Mouse (Mus musculus): ENCODE measurements at regions not wholly inside any gene's neighbourhood (a gene's known extent, or its start where the extent isn't known, plus 50 kb on each side); places are given as distances from the start of the nearest gene placed in this dataset.

GRCm38 (mm10) chr4:131590136-131590535, 248.0 kb downstream of the Ptpru start:
- no peak for TF ChIP-seq CTCF (IDR thresholded peaks at IDR 0.05; ENCODE audit: low read depth)
- H3K9ac ChIP-seq = no peak overlapping the region
- H3K36me3 ChIP-seq (ENCODE audit: insufficient read depth) = no peaks in the 10 kb centered on the region
- H3K27me3 ChIP-seq (ENCODE audit: insufficient read depth, low read length) = no peaks in the 10 kb centered on the region
- no peak overlapping the region for H3K27ac ChIP-seq (ENCODE audit: low read depth, low read length)
- no peak overlapping the region for H3K4me3 ChIP-seq (ENCODE audit: low read depth, low read length)
- H3K4me1 ChIP-seq (ENCODE audit: insufficient read depth) = no peaks in the 10 kb centered on the region
- no peak overlapping the region for H3K4me2 ChIP-seq (ENCODE audit: low read depth)
- no peaks in the 10 kb centered on the region for H3K9me3 ChIP-seq (ENCODE audit: low read length)
- DNase-seq (no peak), ATAC-seq (no peak)
- 49% methylated on average over 4 of the region's 4 CpGs for WGBS

- TF ChIP-seq CTCF (IDR thresholded peaks at IDR 0.05; ENCODE audit: low read depth) = no peak
- H3K4me3 ChIP-seq (ENCODE audit: low read depth, low read length) = no peak overlapping the region
- H3K9ac ChIP-seq = no peak overlapping the region
- H3K4me2 ChIP-seq (ENCODE audit: low read depth) = no peak overlapping the region
- no peaks in the 10 kb centered on the region for H3K4me1 ChIP-seq (ENCODE audit: insufficient read depth)
- DNase-seq (no peak), ATAC-seq (no peak)
- no peaks in the 10 kb centered on the region for H3K9me3 ChIP-seq (ENCODE audit: low read length)
- no peak overlapping the region for H3K27ac ChIP-seq (ENCODE audit: low read depth, low read length)
- H3K27me3 ChIP-seq (ENCODE audit: insufficient read depth, low read length) = no peaks in the 10 kb centered on the region
- 88% methylated on average over 5 of the region's 5 CpGs for WGBS
- no peaks in the 10 kb centered on the region for H3K36me3 ChIP-seq (ENCODE audit: insufficient read depth)
Measured at GRCm38 (mm10) chr4:131591456-131591855, 246.6 kb downstream of the Ptpru start.

- ATAC-seq (no peak), DNase-seq (peak; percentile 37)
- Histone ChIP-seq H3K27me3 (ENCODE audit: insufficient read depth, low read length) (no peaks in the 10 kb centered on the region), H3K4me1 (ENCODE audit: insufficient read depth) (no peaks in the 10 kb centered on the region), H3K9ac (no peak overlapping the region), H3K27ac (ENCODE audit: low read depth, low read length) (no peak overlapping the region), H3K4me3 (ENCODE audit: low read depth, low read length) (no peak overlapping the region), H3K9me3 (ENCODE audit: low read length) (no peaks in the 10 kb centered on the region), H3K4me2 (ENCODE audit: low read depth) (no peak overlapping the region), H3K36me3 (ENCODE audit: insufficient read depth) (no peaks in the 10 kb centered on the region)
- no peak for TF ChIP-seq CTCF (IDR thresholded peaks at IDR 0.05; ENCODE audit: low read depth)
- WGBS = 45% methylated on average over 10 of the region's 10 CpGs
Measured at GRCm38 (mm10) chr4:131597996-131598395, 240.1 kb downstream of the Ptpru start.

- H3K27me3 ChIP-seq (ENCODE audit: insufficient read depth, low read length) = no peaks in the 10 kb centered on the region; the same call in 1 of the 2 replicates
- no peaks in the 10 kb centered on the region for H3K4me1 ChIP-seq (ENCODE audit: insufficient read depth)
- H3K9me3 ChIP-seq (ENCODE audit: low read length) = no peaks in the 10 kb centered on the region
- DNase-seq (no peak), ATAC-seq (no peak)
- no peaks in the 10 kb centered on the region for H3K36me3 ChIP-seq (ENCODE audit: insufficient read depth)
- H3K4me2 ChIP-seq (ENCODE audit: low read depth) = no peak overlapping the region
- no peak for TF ChIP-seq CTCF (IDR thresholded peaks at IDR 0.05; ENCODE audit: low read depth)
- no peak overlapping the region for H3K4me3 ChIP-seq (ENCODE audit: low read depth, low read length)
- no peak overlapping the region for H3K27ac ChIP-seq (ENCODE audit: low read depth, low read length)
- WGBS = 74% methylated on average over 8 of the region's 8 CpGs
- H3K9ac ChIP-seq = no peak overlapping the region
Measured at GRCm38 (mm10) chr4:131614434-131614833, 223.7 kb downstream of the Ptpru start.

GRCm38 (mm10) chr4:131615587-131615986, 222.5 kb downstream of the Ptpru start:
- H3K27me3 ChIP-seq (ENCODE audit: insufficient read depth, low read length) = no peaks in the 10 kb centered on the region; the same call in 1 of the 2 replicates
- no peak overlapping the region for H3K27ac ChIP-seq (ENCODE audit: low read depth, low read length)
- 38% methylated on average over 12 of the region's 12 CpGs for WGBS
- H3K9me3 ChIP-seq (ENCODE audit: low read length) = no peaks in the 10 kb centered on the region
- no peak overlapping the region for H3K4me3 ChIP-seq (ENCODE audit: low read depth, low read length)
- no peaks in the 10 kb centered on the region for H3K4me1 ChIP-seq (ENCODE audit: insufficient read depth)
- ATAC-seq (peak; percentile 79), DNase-seq (peak; percentile 77)
- TF ChIP-seq CTCF (IDR thresholded peaks at IDR 0.05; ENCODE audit: low read depth) = no peak
- no peak overlapping the region for H3K9ac ChIP-seq
- H3K4me2 ChIP-seq (ENCODE audit: low read depth) = no peak overlapping the region
- H3K36me3 ChIP-seq (ENCODE audit: insufficient read depth) = no peaks in the 10 kb centered on the region

- no peaks in the 10 kb centered on the region for H3K4me1 ChIP-seq (ENCODE audit: insufficient read depth)
- no peak overlapping the region for H3K9ac ChIP-seq
- no peak overlapping the region for H3K27ac ChIP-seq (ENCODE audit: low read depth, low read length)
- ATAC-seq = no peak
- no peaks in the 10 kb centered on the region for H3K9me3 ChIP-seq (ENCODE audit: low read length)
- no peak for DNase-seq
- no peaks in the 10 kb centered on the region for H3K27me3 ChIP-seq (ENCODE audit: insufficient read depth, low read length)
- H3K4me2 ChIP-seq (ENCODE audit: low read depth) = no peak overlapping the region
- no peak for TF ChIP-seq CTCF (IDR thresholded peaks at IDR 0.05; ENCODE audit: low read depth)
- H3K36me3 ChIP-seq (ENCODE audit: insufficient read depth) = no peaks in the 10 kb centered on the region
- no peak overlapping the region for H3K4me3 ChIP-seq (ENCODE audit: low read depth, low read length)
- 87% methylated on average over 5 of the region's 5 CpGs for WGBS
Measured at GRCm38 (mm10) chr4:131638105-131638504, 200.0 kb downstream of the Ptpru start.

GRCm38 (mm10) chr4:131656034-131656433, 182.1 kb downstream of the Ptpru start:
- H3K4me3 ChIP-seq (ENCODE audit: low read depth, low read length) = no peak overlapping the region
- no peaks in the 10 kb centered on the region for H3K9me3 ChIP-seq (ENCODE audit: low read length)
- H3K27me3 ChIP-seq (ENCODE audit: insufficient read depth, low read length) = no peaks in the 10 kb centered on the region
- DNase-seq = no peak
- H3K4me2 ChIP-seq (ENCODE audit: low read depth) = no peak overlapping the region
- TF ChIP-seq CTCF (IDR thresholded peaks at IDR 0.05; ENCODE audit: low read depth) = no peak
- no peak for ATAC-seq
- no peaks in the 10 kb centered on the region for H3K4me1 ChIP-seq (ENCODE audit: insufficient read depth)
- H3K36me3 ChIP-seq (ENCODE audit: insufficient read depth) = no peaks in the 10 kb centered on the region
- 47% methylated on average over 8 of the region's 8 CpGs for WGBS
- no peak overlapping the region for H3K27ac ChIP-seq (ENCODE audit: low read depth, low read length)
- H3K9ac ChIP-seq = no peak overlapping the region

- 22% methylated on average over 10 of the region's 10 CpGs for WGBS
- DNase-seq (no peak), ATAC-seq (no peak)
- Histone ChIP-seq H3K4me2 (ENCODE audit: low read depth) (no peak overlapping the region), H3K27me3 (ENCODE audit: insufficient read depth, low read length) (no peaks in the 10 kb centered on the region), H3K9ac (no peak overlapping the region), H3K4me3 (ENCODE audit: low read depth, low read length) (no peak overlapping the region), H3K36me3 (ENCODE audit: insufficient read depth) (no peaks in the 10 kb centered on the region), H3K9me3 (ENCODE audit: low read length) (no peaks in the 10 kb centered on the region), H3K4me1 (ENCODE audit: insufficient read depth) (no peaks in the 10 kb centered on the region), H3K27ac (ENCODE audit: low read depth, low read length) (no peak overlapping the region)
- TF ChIP-seq CTCF (IDR thresholded peaks at IDR 0.05; ENCODE audit: low read depth) = no peak
Measured at GRCm38 (mm10) chr4:131657922-131658321, 180.2 kb downstream of the Ptpru start.

All from forebrain, postnatal 0 days (tissue).